Mouse (Mus musculus): ENCODE measurements around the gene Lsm4. TPM values are rescaled to one million over a fixed set of nuclear protein-coding genes. Genes with fewer than 3 reads are reported as not detected.

Lsm4 gene
- polyA plus RNA-seq, 1 experiment from 2014 or later = 214 TPM

DNA sequence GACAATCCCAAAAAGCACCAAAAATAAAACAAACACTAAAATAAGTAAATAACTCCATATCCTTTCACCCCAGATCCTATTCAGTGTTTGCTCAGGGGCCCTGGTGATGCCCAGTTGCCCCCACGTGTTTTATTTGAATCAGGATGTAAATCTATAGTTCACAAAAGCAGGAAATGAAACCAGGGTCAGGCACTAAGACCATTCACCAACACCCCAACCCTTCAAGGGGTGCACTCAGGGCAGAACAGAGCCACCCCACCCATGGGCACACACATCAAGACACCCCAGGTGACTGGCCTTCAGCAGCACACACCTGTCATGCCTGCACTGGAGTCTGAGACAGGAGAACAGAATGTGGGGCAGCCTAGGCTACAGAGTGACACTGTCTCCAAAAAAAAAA, 18.9 kb upstream of the Lsm4 start:
- peaks cover 90% of the 10 kb centered on the region for H3K4me1 ChIP-seq (replicated peaks)

DNA sequence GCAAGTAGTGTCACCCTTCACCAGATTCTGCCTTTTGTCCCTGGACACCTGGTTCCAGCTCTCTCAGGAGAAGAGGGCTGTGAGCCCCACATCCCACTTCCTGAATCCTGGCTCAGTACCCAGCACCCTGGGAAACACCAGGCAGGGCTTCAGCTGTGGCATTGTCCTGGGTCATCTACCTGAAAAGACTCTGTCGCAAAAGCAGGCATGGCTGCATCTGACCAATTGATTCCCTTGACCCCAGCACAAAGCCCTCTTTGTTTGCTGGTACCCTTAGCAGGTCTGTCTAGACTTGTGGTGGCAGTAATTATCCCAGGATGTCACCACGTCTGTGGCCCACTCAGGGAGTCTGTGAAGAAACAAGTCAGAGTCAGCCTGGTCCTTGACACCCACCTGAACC, 17.6 kb upstream of the Lsm4 start:
- Histone ChIP-seq H3K9me3 (no peaks in the 10 kb centered on the region), H3K36me3 (peaks cover 43% of the 10 kb centered on the region), H3K4me2 (peak overlapping the region; percentile 33), H3K4me1 (replicated peaks) (peaks cover 86% of the 10 kb centered on the region), H3K27ac (replicated peaks) (peak overlapping the region; percentile 92), H3K4me3 (no peak overlapping the region), H3K9ac (0 out of 2 replicates have a peak overlapping the region, but pooled peaks have one; percentile 34), H3K27me3 (no peaks in the 10 kb centered on the region)
- 12% methylated on average over 2 of the region's 2 CpGs for WGBS
- ATAC-seq (ENCODE audit: low read depth) = no peak

More for the DNA sequence above, 18.9 kb upstream of the Lsm4 start:
- H3K9ac ChIP-seq = no peak overlapping the region
- no peaks in the 10 kb centered on the region for H3K9me3 ChIP-seq
- peaks cover 56% of the 10 kb centered on the region for H3K36me3 ChIP-seq
- no peak for ATAC-seq (ENCODE audit: low read depth)
- peak overlapping the region; percentile 21; the same call in 1 of the 2 replicates for H3K4me2 ChIP-seq
- peak overlapping the region; percentile 92 for H3K27ac ChIP-seq (replicated peaks)
- no peaks in the 10 kb centered on the region for H3K27me3 ChIP-seq
- no peak overlapping the region for H3K4me3 ChIP-seq
- 51% methylated on average over 1 of the region's 1 CpGs for WGBS

DNA sequence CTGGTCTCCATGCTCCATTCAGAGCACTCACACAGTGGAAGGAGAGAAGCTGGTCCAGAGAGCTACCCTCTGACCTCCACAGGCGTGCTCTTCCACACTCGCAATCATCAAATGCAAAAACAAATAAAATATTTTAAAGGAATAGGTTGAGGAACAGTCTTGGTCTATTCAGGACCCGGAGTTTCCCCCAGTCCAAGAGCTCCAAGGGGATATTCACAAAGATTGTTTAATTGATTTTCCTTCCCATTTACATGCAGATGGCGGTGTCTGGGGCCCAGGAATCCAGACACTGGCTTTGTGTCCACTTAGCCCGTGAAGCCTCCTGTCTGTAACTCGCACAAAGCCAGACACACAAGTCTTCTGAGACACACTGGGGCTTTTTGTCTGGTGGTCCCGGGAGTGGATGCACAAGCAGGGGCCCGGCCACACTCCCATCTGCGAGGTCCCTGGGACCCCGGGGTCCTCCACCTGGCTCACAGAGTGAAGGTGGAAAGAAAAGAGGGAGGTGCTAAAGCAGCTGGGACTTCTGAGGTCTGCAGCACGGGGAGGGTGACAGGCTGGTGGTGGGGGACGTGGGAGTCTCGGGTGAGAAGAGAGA, 16.8 kb upstream of the Lsm4 start:
- Histone ChIP-seq H3K27ac (replicated peaks) (peak overlapping the region; percentile 92), H3K9ac (peak overlapping the region; percentile 46; the same call in 1 of the 2 replicates), H3K4me2 (peak overlapping the region; percentile 81), H3K4me3 (no peak overlapping the region), H3K27me3 (no peaks in the 10 kb centered on the region), H3K9me3 (no peaks in the 10 kb centered on the region), H3K36me3 (peaks cover 35% of the 10 kb centered on the region), H3K4me1 (replicated peaks) (peaks cover 82% of the 10 kb centered on the region)
- 12% methylated on average over 13 of the region's 13 CpGs for WGBS
- peak; percentile 38 for ATAC-seq (ENCODE audit: low read depth)

DNA sequence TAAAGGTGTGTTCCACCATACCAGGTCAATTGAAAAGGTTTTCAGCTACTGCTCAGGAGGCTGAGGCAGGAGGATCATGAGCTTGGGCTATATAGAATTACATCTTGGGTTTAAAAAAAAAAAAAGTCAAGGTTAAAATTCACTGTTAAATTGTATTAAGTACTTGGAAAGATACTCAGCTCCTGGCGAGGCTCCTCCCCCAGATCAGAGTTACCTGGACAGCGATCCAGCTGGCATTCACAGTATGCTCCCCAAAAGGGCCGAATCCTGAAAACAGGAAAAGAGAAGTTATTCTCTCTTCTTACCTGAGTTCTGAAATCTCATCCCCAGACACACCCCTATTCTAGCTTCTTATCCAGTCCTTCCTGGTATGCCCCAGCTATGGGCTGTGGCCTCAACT, 15.8 kb upstream of the Lsm4 start:
- Histone ChIP-seq H3K9ac (peak overlapping the region; percentile 91), H3K4me3 (peak overlapping the region; percentile 84), H3K4me1 (replicated peaks) (peaks cover 82% of the 10 kb centered on the region), H3K27me3 (no peaks in the 10 kb centered on the region), H3K36me3 (peaks cover 26% of the 10 kb centered on the region), H3K27ac (replicated peaks) (peak overlapping the region; percentile 92), H3K4me2 (peak overlapping the region; percentile 81), H3K9me3 (no peaks in the 10 kb centered on the region)
- 90% methylated on average over 3 of the region's 3 CpGs for WGBS
- no peak for ATAC-seq (ENCODE audit: low read depth)

DNA sequence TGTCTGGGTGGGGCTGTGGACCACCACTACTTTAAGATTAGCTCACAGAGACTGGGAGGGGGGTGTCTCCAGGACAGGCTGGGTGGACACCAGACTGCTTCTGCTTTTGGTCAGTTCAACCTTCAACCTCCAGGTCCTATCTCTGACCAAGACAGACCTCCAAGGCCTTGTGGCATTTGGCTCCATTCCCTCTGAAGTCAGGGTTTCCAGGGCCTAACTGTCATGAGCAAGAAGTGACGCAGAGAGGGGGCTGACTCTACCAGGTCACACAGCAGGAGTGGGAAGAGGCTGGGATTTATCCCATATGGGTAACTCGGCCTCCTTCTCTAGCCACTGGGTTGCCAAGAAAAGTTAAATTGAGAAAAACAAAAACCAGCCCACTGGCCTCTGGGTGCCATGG, 15.3 kb upstream of the Lsm4 start:
- H3K4me1 ChIP-seq (replicated peaks) = peaks cover 77% of the 10 kb centered on the region
- peak overlapping the region; percentile 84 for H3K4me3 ChIP-seq
- H3K9ac ChIP-seq = peak overlapping the region; percentile 91
- H3K36me3 ChIP-seq = peaks cover 20% of the 10 kb centered on the region
- H3K9me3 ChIP-seq = no peaks in the 10 kb centered on the region
- peak overlapping the region; percentile 81 for H3K4me2 ChIP-seq
- 46% methylated on average over 2 of the region's 2 CpGs for WGBS
- H3K27me3 ChIP-seq = no peaks in the 10 kb centered on the region
- peak overlapping the region; percentile 92 for H3K27ac ChIP-seq (replicated peaks)
- ATAC-seq (ENCODE audit: low read depth) = no peak

DNA sequence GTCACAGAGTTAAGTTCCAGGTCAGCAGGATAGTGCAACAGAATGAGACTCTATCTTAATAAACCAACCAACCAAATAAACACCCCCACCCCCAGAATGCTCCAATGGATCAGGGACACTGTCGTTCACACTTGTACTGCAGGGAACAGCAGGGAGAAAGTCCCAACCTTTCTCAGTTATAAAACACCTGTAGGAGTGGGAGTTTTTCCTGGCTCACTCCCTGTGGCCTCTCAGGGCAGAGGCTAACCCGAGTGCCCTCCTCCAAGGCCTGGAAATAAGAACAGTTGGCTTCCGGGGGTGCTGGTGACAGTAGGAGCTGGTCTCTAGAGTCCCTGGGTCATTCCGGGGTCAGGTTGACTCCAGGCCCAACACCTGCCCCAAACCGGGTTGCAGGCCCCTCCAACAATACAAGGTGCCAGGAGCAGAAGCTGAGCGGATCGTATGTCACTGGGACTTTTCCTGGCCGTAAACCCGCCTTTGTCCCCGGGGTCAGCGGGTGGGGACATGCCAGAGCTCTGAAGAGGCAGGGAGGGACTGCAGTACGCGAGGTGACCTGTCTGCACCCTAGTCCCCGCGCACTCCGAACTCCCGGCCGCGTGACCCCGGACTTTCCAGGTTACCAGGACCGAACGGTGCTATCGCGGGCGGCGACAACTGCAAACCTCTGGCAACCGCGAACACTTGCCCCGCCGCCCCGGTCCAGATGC, 14.0 kb upstream of the Lsm4 start:
- H3K4me1 ChIP-seq (replicated peaks) = peaks cover 67% of the 10 kb centered on the region
- H3K27me3 ChIP-seq = no peaks in the 10 kb centered on the region
- H3K27ac ChIP-seq (replicated peaks) = peak overlapping the region; percentile 92
- peak overlapping the region; percentile 84 for H3K4me3 ChIP-seq
- ATAC-seq (ENCODE audit: low read depth) = no peak; the same call in 1 of the 2 replicates
- peaks cover 16% of the 10 kb centered on the region for H3K36me3 ChIP-seq
- H3K9ac ChIP-seq = peak overlapping the region; percentile 91
- no peaks in the 10 kb centered on the region for H3K9me3 ChIP-seq
- peak overlapping the region; percentile 81 for H3K4me2 ChIP-seq
- under 1% methylated on average over 31 of the region's 31 CpGs for WGBS

DNA sequence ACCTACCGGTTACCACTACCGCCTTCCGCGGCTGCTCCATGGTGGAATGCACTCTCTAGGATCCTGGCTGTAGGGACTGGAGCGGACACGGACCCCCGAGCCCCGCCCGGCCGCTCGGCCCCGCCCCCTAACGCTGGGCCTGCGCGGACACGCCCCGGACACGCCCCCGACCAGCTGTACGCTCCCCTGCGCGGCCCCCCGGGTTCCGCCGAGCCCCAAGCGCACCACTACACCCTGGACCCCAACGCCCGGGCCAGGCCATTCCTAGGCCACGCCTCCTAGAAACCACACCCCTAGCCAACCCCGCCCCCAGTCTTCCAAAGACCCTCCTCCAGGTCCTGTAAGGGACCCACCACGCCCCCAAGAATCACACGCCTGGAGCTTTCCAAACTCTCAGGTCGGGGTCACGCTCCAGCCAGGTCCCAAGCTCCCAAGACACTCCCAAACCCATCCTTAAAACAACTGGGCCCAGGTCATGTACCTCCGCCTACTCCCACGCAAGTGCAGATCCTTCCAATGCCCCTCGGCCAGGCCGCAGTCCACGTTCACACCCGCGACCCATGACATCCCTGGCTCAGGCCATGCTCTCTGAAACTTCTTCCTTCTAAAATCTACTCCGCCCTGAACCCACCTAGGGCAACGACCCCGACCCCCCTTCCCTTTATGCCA, 13.3 kb upstream of the Lsm4 start:
- Histone ChIP-seq H3K27me3 (no peaks in the 10 kb centered on the region), H3K9ac (peak overlapping the region; percentile 91), H3K4me3 (peak overlapping the region; percentile 84), H3K27ac (replicated peaks) (peak overlapping the region; percentile 92), H3K9me3 (no peaks in the 10 kb centered on the region), H3K36me3 (peaks cover 13% of the 10 kb centered on the region), H3K4me1 (replicated peaks) (peaks cover 60% of the 10 kb centered on the region), H3K4me2 (peak overlapping the region; percentile 81)
- under 1% methylated on average over 38 of the region's 44 CpGs for WGBS
- ATAC-seq (ENCODE audit: low read depth) = peak; percentile 88

DNA sequence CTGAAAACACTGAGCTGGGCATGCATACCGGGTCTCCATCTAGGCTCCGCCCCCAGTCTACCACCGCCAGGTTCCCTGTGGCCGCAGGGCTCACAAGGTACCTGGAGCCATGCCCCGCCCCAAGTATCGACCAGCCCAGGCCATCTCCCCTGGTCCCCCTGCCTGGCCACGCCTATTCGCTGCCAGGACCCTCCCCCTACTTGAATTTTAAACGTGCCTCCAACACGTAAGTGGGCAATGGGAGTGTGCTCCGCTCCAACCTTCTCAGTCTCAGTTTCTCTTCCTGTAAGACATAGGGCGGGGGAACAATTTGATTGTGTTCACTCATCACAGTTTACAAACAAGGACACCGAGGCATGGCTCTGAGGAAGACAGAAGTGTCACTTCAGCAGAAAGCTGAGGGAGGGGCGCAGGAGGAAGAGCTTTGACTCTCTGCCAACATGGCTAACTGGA, 12.7 kb upstream of the Lsm4 start, which contains the start of gene Pgpep1:
Gene Pgpep1, minus strand, starts transcription at position 116 of the 453 bp plus-strand sequence.
- H3K9ac ChIP-seq = peak within 1 kb of the TSS; percentile 91
- H3K4me1 ChIP-seq (replicated peaks) = peaks cover 54% of the 10 kb centered on the region
- H3K27me3 ChIP-seq = no peaks in the 10 kb centered on the region
- H3K36me3 ChIP-seq = 0 out of 2 replicates have a peak, but pooled peaks cover 8% of the 10 kb centered on the region
- H3K27ac ChIP-seq (replicated peaks) = peak within 1 kb of the TSS; percentile 92
- no peaks in the 10 kb centered on the region for H3K9me3 ChIP-seq
- 3% methylated on average over 14 of the region's 14 CpGs for WGBS
- peak within 1 kb of the TSS; percentile 84 for H3K4me3 ChIP-seq
- peak within 1 kb of the TSS; percentile 81 for H3K4me2 ChIP-seq
- peak; percentile 45 for ATAC-seq (ENCODE audit: low read depth)

DNA sequence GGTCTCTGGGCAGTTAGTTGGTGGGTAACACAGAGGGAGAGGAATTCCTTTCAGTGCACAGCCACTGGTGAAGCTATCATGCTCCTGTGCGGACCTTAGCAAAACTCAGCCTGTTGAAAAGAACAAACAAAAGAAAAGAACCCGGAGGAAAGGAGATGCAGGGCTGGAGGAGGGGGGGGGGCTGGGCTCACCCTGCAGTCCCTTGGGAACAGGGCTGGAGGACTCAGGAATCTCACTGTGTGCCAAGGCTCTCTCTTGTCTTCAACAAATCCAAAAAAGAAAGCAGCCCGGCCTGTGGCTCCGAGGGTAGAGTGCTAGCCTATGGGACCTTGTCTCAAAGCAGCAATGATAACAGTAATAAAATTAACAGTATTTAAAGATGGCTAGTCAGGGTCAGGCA, 9.4 kb upstream of the Lsm4 start:
- WGBS = 30% methylated on average over 4 of the region's 4 CpGs

DNA sequence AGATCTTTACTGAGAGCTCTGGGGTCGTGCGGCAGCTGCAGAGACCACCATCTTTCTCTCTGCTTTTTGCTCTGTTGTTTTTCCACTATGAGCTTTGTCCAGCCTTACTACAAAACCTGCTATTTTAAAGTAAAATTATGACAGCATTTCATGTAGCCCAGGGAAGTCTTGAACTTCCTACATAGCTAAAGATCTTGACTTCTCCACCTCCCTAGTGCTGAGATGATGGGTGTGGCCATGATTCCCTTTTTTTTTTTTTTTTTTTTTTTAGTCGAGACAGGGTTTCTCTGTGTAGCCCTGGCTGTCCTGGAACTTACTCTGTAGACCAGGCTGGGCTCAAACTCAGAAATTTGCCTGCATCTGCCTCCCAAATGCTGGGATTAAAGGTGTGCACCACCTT, 8.4 kb upstream of the Lsm4 start:
- Histone ChIP-seq H3K9ac (no peak overlapping the region), H3K4me2 (no peak overlapping the region), H3K27ac (replicated peaks) (0 out of 2 replicates have a peak overlapping the region, but pooled peaks have one; percentile 38), H3K27me3 (no peaks in the 10 kb centered on the region), H3K9me3 (no peaks in the 10 kb centered on the region), H3K4me1 (replicated peaks) (peaks cover 15% of the 10 kb centered on the region), H3K4me3 (no peak overlapping the region), H3K36me3 (no peaks in the 10 kb centered on the region)
- WGBS = 74% methylated on average over 3 of the region's 3 CpGs
- no peak for ATAC-seq (ENCODE audit: low read depth)

More for the DNA sequence above, 9.4 kb upstream of the Lsm4 start:
- H3K9me3 ChIP-seq = no peaks in the 10 kb centered on the region
- H3K27me3 ChIP-seq = no peaks in the 10 kb centered on the region
- H3K36me3 ChIP-seq = no peaks in the 10 kb centered on the region
- no peak overlapping the region for H3K4me3 ChIP-seq
- no peak overlapping the region for H3K9ac ChIP-seq
- peak overlapping the region; percentile 69 for H3K27ac ChIP-seq (replicated peaks)
- H3K4me2 ChIP-seq = no peak overlapping the region
- ATAC-seq (ENCODE audit: low read depth) = no peak
- peaks cover 21% of the 10 kb centered on the region for H3K4me1 ChIP-seq (replicated peaks)

DNA sequence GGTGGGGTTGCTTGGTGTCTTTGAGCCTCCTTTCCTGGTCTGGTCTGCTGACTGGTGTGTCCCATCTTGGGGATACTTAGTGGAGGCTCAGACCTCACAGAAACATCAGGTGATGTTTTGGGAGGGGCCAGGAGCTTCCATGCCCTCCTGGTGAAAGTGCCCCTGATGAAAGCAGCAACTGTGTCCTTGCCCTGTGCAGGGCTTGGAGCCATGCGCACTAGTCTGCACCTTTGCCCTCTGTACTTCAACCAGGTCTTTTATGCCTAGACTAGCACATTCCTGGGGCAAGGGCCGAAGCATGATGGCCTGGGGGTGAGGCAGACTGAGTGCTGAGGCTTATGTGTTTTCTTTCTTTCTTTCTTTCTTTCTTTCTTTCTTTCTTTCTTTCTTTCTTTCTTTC, 7.4 kb upstream of the Lsm4 start:
- H3K9ac ChIP-seq = no peak overlapping the region
- no peaks in the 10 kb centered on the region for H3K9me3 ChIP-seq
- H3K27me3 ChIP-seq = no peaks in the 10 kb centered on the region
- H3K4me1 ChIP-seq (replicated peaks) = 0 out of 2 replicates have a peak, but pooled peaks cover 6% of the 10 kb centered on the region
- 75% methylated on average over 2 of the region's 2 CpGs for WGBS
- no peak for ATAC-seq (ENCODE audit: low read depth)
- H3K36me3 ChIP-seq = no peaks in the 10 kb centered on the region
- H3K27ac ChIP-seq (replicated peaks) = no peak overlapping the region
- H3K4me2 ChIP-seq = no peak overlapping the region
- no peak overlapping the region for H3K4me3 ChIP-seq

DNA sequence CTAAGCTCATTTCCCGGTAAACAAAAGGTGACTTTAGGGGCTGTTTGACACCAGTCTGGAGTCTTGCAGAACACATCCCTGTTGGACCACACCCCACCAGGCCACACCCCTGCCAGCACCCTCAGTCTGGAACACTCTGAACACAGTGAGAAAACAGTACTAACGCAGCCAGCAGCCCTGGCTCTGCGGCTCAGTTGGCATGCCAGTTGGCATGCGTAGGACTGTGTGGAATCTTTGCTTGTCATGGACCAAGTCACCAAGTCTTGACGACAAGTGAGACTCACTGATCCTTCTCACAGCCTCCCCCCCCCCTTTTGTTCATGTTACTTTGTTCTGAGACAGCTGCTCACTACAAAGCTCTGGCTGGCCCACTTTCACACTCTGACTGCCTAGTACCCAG, 6.0 kb upstream of the Lsm4 start:
- Histone ChIP-seq H3K4me3 (no peak overlapping the region), H3K9me3 (no peaks in the 10 kb centered on the region), H3K27ac (replicated peaks) (no peak overlapping the region), H3K9ac (no peak overlapping the region), H3K4me1 (replicated peaks) (peaks cover 7% of the 10 kb centered on the region), H3K27me3 (no peaks in the 10 kb centered on the region), H3K4me2 (no peak overlapping the region), H3K36me3 (no peaks in the 10 kb centered on the region)
- ATAC-seq (ENCODE audit: low read depth) = no peak
- 72% methylated on average over 5 of the region's 5 CpGs for WGBS
